Mouse (Mus musculus): Measurements from ENCODE around the gene Bbc3. TPM values are rescaled to one million over a fixed set of nuclear protein-coding genes. Genes with fewer than 3 reads are reported as not detected.
"Not testable (repeated sequence)": the region's sequence is repeated elsewhere in the genome, so short reads cannot be mapped to it uniquely, and the experiment has no call there.

The Bbc3 gene
- 14.4 and 17.1 TPM in 2 replicates for polyA plus RNA-seq (2016; fragmentation: Nextera tagmentation; extraction: Ambion mirVana)

DNA sequence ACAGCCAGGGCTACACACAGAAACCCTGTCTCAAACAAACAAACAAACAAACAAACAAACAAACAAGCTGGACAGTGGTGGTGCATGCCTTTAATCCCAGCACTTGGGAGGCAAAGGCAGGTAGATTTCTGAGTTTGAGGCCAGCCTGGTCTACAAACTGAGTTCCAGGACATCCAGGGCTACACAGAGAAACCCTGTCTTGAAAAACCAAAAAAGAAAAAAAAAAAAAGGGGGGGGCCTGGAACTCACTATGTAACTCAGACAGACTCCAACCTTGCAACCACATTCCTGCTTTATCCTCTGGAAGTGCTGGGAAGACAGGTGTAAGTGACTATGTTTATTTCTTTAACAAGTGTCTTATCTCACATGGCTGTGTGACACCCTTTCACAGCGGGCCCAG lies at the start of gene Bbc3:
Bbc3 (plus strand) TSS at position 301 of the 400 bp plus-strand sequence.
- DNase-seq (ENCODE audit: low spot score); H3K36me3 ChIP-seq; H3K9me3 ChIP-seq (replicated peaks): not testable (repeated sequence)
- Histone ChIP-seq H3K4me3 (peak within 1 kb of the TSS; percentile 95), H3K4me1 (peaks cover 48% of the 10 kb centered on the region), H3K27ac (replicated peaks) (peak within 1 kb of the TSS; percentile 79), H3K27me3 (ENCODE audit: low read depth, poor library complexity, severe bottlenecking) (peaks cover 12% of the 10 kb centered on the region; the same call in 1 of the 2 replicates)
- 67% methylated on average over 1 of the region's 1 CpGs for WGBS

DNA sequence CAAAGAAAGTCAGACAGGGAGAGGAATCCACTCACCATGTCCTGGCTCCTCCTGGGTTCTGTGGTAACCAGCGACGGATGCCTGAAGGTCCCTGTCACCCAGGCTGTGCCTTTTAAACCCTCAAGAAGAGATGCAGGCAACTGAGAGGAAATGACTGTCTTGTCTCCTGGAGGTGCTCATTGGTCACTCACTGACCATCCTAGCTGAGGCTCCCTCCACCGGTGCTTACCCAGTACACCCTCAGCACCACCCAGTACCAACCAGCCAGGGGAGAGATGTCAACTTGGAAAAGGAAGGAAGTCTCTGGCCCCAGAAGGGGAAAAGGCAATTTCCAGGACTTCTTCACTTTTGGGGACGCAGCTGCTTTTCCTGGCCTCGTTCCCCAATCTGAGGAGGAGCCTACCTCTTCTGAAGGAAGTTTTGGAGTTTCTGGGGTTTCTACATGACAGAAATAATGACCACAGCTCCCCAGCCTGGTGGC lies 49.0 kb upstream of the Bbc3 start, which contains the start of gene C5ar1:
C5ar1 (minus strand) TSS at position 431 of the 481 bp plus-strand sequence.
- Histone ChIP-seq H3K27ac (replicated peaks) (no peak within 1 kb of the TSS), H3K4me1 (no peaks in the 10 kb centered on the region), H3K36me3 (no peaks in the 10 kb centered on the region), H3K4me3 (no peak within 1 kb of the TSS), H3K27me3 (ENCODE audit: low read depth, poor library complexity, severe bottlenecking) (no peaks in the 10 kb centered on the region), H3K9me3 (replicated peaks) (peaks cover 5% of the 10 kb centered on the region; the same call in 1 of the 2 replicates)
- no peak for DNase-seq (ENCODE audit: low spot score)
- WGBS: 86% methylated on average over 5 of the region's 5 CpGs

GRCm38 (mm10) chr7:16261097-16261496 lies 47.1 kb upstream of the Bbc3 start:
- Histone ChIP-seq H3K4me3 (no peak overlapping the region), H3K36me3 (no peaks in the 10 kb centered on the region), H3K27me3 (ENCODE audit: low read depth, poor library complexity, severe bottlenecking) (no peaks in the 10 kb centered on the region), H3K27ac (replicated peaks) (no peak overlapping the region), H3K4me1 (no peaks in the 10 kb centered on the region), H3K9me3 (replicated peaks) (peaks cover 15% of the 10 kb centered on the region)
- DNase-seq (ENCODE audit: low spot score): no peak
- WGBS: 83% methylated on average over 1 of the region's 1 CpGs

- Histone ChIP-seq H3K36me3 (no peaks in the 10 kb centered on the region), H3K27me3 (ENCODE audit: low read depth, poor library complexity, severe bottlenecking) (no peaks in the 10 kb centered on the region), H3K4me3 (no peak overlapping the region), H3K4me1 (no peaks in the 10 kb centered on the region), H3K27ac (replicated peaks) (no peak overlapping the region), H3K9me3 (replicated peaks) (peaks cover 15% of the 10 kb centered on the region)
- 34% methylated on average over 8 of the region's 8 CpGs for WGBS
- DNase-seq (ENCODE audit: low spot score): peak; percentile 68
Measured at GRCm38 (mm10) chr7:16263015-16263787, 45.0 kb upstream of the Bbc3 start.

DNA sequence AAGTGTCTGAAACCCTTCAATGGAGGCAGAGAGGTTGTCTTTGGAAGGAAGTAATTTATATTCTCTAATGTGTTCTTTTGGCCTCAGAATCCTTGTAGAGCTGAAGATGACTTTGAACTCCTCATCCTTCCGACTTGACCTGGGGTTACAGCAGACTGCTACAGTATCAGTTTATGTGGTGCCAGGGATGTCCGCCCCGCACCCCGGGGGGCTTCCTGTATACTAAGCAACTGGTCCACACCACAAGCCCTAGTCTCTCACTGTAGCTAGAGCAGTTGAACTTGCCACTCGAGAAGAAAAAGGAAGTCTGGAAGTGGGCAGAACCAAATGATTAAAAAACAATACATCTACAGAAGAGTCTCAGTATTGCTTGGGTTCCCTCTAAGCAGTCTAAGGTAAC lies 44.4 kb upstream of the Bbc3 start:
- H3K27me3 ChIP-seq (ENCODE audit: low read depth, poor library complexity, severe bottlenecking): no peaks in the 10 kb centered on the region
- H3K27ac ChIP-seq (replicated peaks): no peak overlapping the region
- peaks cover 15% of the 10 kb centered on the region for H3K9me3 ChIP-seq (replicated peaks)
- 84% methylated on average over 5 of the region's 5 CpGs for WGBS
- H3K4me1 ChIP-seq: no peaks in the 10 kb centered on the region
- DNase-seq (ENCODE audit: low spot score): no peak
- H3K4me3 ChIP-seq: no peak overlapping the region
- no peaks in the 10 kb centered on the region for H3K36me3 ChIP-seq

GRCm38 (mm10) chr7:16265856-16266255 lies 42.3 kb upstream of the Bbc3 start:
- no peak for DNase-seq (ENCODE audit: low spot score)

GRCm38 (mm10) chr7:16266593-16266992 lies 41.6 kb upstream of the Bbc3 start:
- H3K4me3 ChIP-seq; H3K27ac ChIP-seq (replicated peaks); H3K4me1 ChIP-seq; DNase-seq (ENCODE audit: low spot score); H3K36me3 ChIP-seq: not testable (repeated sequence)
- peaks cover 15% of the 10 kb centered on the region for H3K9me3 ChIP-seq (replicated peaks)
- WGBS: 92% methylated on average over 7 of the region's 7 CpGs
- peaks cover 18% of the 10 kb centered on the region for H3K27me3 ChIP-seq (ENCODE audit: low read depth, poor library complexity, severe bottlenecking)

More at GRCm38 (mm10) chr7:16265856-16266255, 42.3 kb upstream of the Bbc3 start:
- Histone ChIP-seq H3K36me3 (no peaks in the 10 kb centered on the region), H3K27ac (replicated peaks) (no peak overlapping the region), H3K27me3 (ENCODE audit: low read depth, poor library complexity, severe bottlenecking) (peaks cover 11% of the 10 kb centered on the region), H3K4me1 (no peaks in the 10 kb centered on the region), H3K4me3 (no peak overlapping the region), H3K9me3 (replicated peaks) (peaks cover 15% of the 10 kb centered on the region)
- WGBS: 88% methylated on average over 11 of the region's 11 CpGs

DNA sequence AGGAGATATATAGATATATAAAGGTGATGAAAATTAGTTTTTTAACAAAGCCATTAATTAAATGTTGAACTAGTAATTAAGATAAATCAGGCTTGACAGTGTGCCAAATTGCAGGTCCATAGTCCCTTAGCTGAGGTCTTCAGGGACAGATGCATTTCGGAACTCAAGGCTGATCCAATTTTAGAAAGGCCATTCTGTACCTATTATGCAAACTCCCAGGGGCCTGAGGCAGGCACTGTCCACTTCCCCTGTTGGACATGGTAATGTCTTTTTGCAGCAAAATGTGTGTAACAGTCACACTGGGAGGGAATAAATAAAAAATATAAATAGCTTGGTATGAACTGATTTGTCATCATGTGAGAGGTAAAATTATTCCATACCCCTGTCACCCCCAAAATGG lies 37.1 kb upstream of the Bbc3 start:
- peaks cover 40% of the 10 kb centered on the region for H3K27me3 ChIP-seq (ENCODE audit: low read depth, poor library complexity, severe bottlenecking)
- peaks cover 13% of the 10 kb centered on the region for H3K36me3 ChIP-seq
- H3K4me1 ChIP-seq: peaks cover 38% of the 10 kb centered on the region
- DNase-seq (ENCODE audit: low spot score): no peak
- H3K4me3 ChIP-seq: no peak overlapping the region
- H3K27ac ChIP-seq (replicated peaks): no peak overlapping the region
- H3K9me3 ChIP-seq (replicated peaks): no peaks in the 10 kb centered on the region
- WGBS: 74% methylated on average over 1 of the region's 1 CpGs

DNA sequence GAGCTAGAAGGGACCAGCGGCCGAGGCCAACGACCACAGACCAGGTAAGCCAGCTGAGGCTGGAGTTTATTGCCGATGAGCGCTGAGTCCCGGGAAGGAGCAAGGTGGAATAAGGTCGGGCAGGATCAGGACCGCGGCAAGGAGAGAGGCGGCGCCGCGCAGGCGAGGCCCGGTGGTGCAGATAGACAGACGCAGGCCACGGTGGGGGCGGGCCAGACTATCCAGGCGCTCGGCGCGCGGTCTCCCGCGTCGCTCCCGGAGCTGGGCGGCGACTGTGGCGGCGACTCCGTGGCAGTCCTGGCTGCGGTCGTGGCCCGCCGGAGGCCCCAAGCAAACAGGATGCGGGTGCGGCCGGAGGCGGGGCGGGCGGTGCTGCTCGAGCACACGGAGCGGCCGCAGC lies 35.5 kb upstream of the Bbc3 start:
- WGBS: 0% methylated on average over 45 of the region's 46 CpGs
- peak overlapping the region; percentile 79 for H3K4me3 ChIP-seq

GRCm38 (mm10) chr7:16273081-16273765 lies 35.0 kb upstream of the Bbc3 start, which contains the start of gene Inafm1:
Gene Inafm1, minus strand, starts transcription at chr7:16273617.
- Histone ChIP-seq H3K27me3 (ENCODE audit: low read depth, poor library complexity, severe bottlenecking) (peaks cover 40% of the 10 kb centered on the region), H3K36me3 (peaks cover 34% of the 10 kb centered on the region), H3K27ac (replicated peaks) (peak within 1 kb of the TSS; percentile 86), H3K4me3 (peak within 1 kb of the TSS; percentile 79), H3K9me3 (replicated peaks) (no peaks in the 10 kb centered on the region), H3K4me1 (peaks cover 38% of the 10 kb centered on the region)
- WGBS: under 1% methylated on average over 44 of the region's 49 CpGs
- DNase-seq (ENCODE audit: low spot score): peak; percentile 93

More for the DNA sequence above, 35.5 kb upstream of the Bbc3 start:
- peak overlapping the region; percentile 86 for H3K27ac ChIP-seq (replicated peaks)
- peaks cover 38% of the 10 kb centered on the region for H3K4me1 ChIP-seq
- H3K9me3 ChIP-seq (replicated peaks): no peaks in the 10 kb centered on the region
- H3K36me3 ChIP-seq: peaks cover 29% of the 10 kb centered on the region
- DNase-seq (ENCODE audit: low spot score): peak; percentile 72
- peaks cover 40% of the 10 kb centered on the region for H3K27me3 ChIP-seq (ENCODE audit: low read depth, poor library complexity, severe bottlenecking)

GRCm38 (mm10) chr7:16273766-16274140 lies 34.4 kb upstream of the Bbc3 start:
- peak overlapping the region; percentile 79 for H3K4me3 ChIP-seq
- peaks cover 39% of the 10 kb centered on the region for H3K36me3 ChIP-seq
- DNase-seq (ENCODE audit: low spot score): peak; percentile 90
- no peaks in the 10 kb centered on the region for H3K9me3 ChIP-seq (replicated peaks)
- H3K27ac ChIP-seq (replicated peaks): peak overlapping the region; percentile 86
- H3K27me3 ChIP-seq (ENCODE audit: low read depth, poor library complexity, severe bottlenecking): peaks cover 40% of the 10 kb centered on the region
- peaks cover 38% of the 10 kb centered on the region for H3K4me1 ChIP-seq
- WGBS: 0% methylated on average over 18 of the region's 18 CpGs

- H3K4me1 ChIP-seq: peaks cover 38% of the 10 kb centered on the region
Measured at GRCm38 (mm10) chr7:16274922-16275890, 33.0 kb upstream of the Bbc3 start.

More at GRCm38 (mm10) chr7:16274922-16275890, 33.0 kb upstream of the Bbc3 start:
- Histone ChIP-seq H3K27me3 (ENCODE audit: low read depth, poor library complexity, severe bottlenecking) (peaks cover 36% of the 10 kb centered on the region), H3K9me3 (replicated peaks) (no peaks in the 10 kb centered on the region), H3K27ac (replicated peaks) (no peak overlapping the region), H3K36me3 (peaks cover 51% of the 10 kb centered on the region), H3K4me3 (no peak overlapping the region)
- 88% methylated on average over 10 of the region's 10 CpGs for WGBS
- DNase-seq (ENCODE audit: low spot score): no peak
